ENCODE assay signal across 10 mouse cellular contexts in the genomic region with DNA sequence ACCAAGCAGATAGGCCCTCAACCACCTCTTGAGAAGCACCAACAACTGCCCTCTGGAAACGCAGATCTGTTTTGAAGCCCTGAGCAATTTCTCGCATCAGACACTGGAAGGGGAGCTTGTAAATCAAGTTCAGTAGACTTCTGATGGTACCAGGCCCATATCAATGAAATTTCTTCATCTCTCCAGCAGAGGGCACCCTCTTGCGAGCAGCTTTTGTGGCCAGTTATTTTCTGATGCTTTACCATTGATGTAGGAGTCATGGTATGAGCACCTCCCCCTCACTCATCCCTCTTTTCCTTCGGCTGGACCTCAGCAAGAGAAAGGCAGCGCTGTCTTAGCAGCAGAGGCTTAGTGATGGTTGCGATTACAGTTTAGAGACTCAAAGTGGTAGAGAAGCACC.
DNase-seq lines count a peak whose midpoint lies in the region.
"Had no signal": no experiment of that assay in that cellular context is flagged by ENCODE, and none has a peak within 500 bp of the region (broad histone marks: within the 10 kb centered on the region; RNA-seq: fewer than 3 reads in every experiment).

No protein-coding gene starts in this region.

- DNase-seq in adrenal gland, postnatal 10 days, result peak; percentile 14
- no peak for DNase-seq in adrenal gland, adult 18-20 months (ENCODE audit: low spot score in 2 of 2)
- DNase-seq in layer of hippocampus, adult 11-12 months (ENCODE audit: low spot score), result peak; percentile 28
- no peak for DNase-seq in layer of hippocampus, adult 9-11 months
- peak; percentile 53 for DNase-seq in R1 (ENCODE audit: low read depth, low spot score)
- peak; percentile 4 to 6 for DNase-seq in kidney, postnatal 4 days
- no peak for DNase-seq in urinary bladder, postnatal 14 days (ENCODE audit: low spot score)
- no peak for DNase-seq in thymus, postnatal 10 days (ENCODE audit: low spot score in 2 of 2)
- DNase-seq: B cell, adult 2 months; cerebellum, adult 8-10 months had no signal

Comparison
In these comparisons a context has a peak if more than half of its experiments do, and no peak if none do; other contexts are left out.
1. DNase-seq: peak in adrenal gland, postnatal 10 days (single experiment), layer of hippocampus, adult 11-12 months (single experiment), R1 (single experiment) and kidney, postnatal 4 days (2 of 2); none in adrenal gland, adult 18-20 months (0 of 2), layer of hippocampus, adult 9-11 months (single experiment), urinary bladder, postnatal 14 days (single experiment) and thymus, postnatal 10 days (0 of 2).